Mouse (Mus musculus): Measurements from ENCODE around the gene Tent2. TPM values are rescaled to one million over a fixed set of nuclear protein-coding genes. Genes with fewer than 3 reads are reported as not detected.
A peak's percentile ranks its signal among the peaks of the same experiment; 100 is the strongest.
"Not testable (repeated sequence)": the region's sequence is repeated elsewhere in the genome, so short reads cannot be mapped to it uniquely, and the experiment has no call there.

Tent2 gene
- total RNA-seq (2021) = 10 to 100 TPM; 18.0 to 27.0 TPM
- long read RNA-seq, experiment 1, transcript Tent2-201 (15 exons, 2,990 nt) = major isoform, 10 of 27 reads
- long read RNA-seq, experiment 1, transcript Tent2-205 (15 exons, 3,081 nt) = minor isoform, 8 of 27 reads
- long read RNA-seq, experiment 1, partial matches to known transcripts = 1 of 27 reads
- long read RNA-seq, experiment 1, other reads (novel, unspliced or antisense) = 8 of 27 reads
- long read RNA-seq, experiment 2, partial matches to known transcripts = 0 of 10 reads
- long read RNA-seq, experiment 2, other reads (novel, unspliced or antisense) = 3 of 10 reads

DNA sequence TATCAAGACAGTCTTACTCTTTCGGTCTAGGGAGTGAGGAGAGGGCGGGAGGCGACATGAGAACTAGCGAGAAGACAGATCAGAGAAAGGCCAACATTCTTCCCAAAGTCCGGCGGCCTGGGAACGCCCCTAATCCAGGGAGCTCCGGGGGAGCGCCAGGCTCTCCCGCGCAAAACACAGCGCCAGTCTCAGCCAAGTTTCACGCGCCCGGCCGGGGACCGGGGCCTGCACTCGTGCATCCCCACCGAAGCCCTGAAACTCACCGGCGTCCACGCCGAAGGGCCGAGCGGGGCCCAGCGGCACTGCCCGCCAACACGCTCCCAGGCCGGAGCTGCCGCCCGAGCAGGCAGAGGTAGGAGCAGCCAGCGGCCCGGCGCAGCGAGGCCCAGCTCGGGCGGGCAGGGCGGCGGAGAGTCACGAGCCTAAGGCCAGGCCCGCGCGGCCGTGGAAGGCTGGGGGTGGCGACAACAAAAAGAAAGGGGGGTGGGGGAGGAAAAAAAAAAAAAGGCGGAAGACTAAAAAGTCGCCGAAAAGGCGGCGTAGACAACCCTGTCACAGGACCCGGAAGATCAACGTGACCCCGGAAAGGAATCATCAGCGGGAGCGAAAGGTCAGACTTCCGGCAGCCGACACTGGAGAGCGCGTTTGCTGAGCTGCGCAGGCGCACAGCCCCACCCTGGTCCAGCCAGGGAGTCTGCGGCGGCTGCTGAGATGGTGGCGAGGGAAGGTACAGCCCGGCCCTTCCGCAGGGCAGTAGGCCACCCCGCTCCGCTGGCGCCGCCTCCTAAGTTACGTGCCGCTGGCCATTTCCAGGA, at the start of gene Tent2:
Gene Tent2, minus strand, starts transcription at position 555 of the 815 bp plus-strand sequence.
- peak; percentile 90 for DNase-seq

GRCm38 (mm10) chr13:93241180-93241579, 49.0 kb upstream of the Tent2 start:
- no peak for DNase-seq

DNA sequence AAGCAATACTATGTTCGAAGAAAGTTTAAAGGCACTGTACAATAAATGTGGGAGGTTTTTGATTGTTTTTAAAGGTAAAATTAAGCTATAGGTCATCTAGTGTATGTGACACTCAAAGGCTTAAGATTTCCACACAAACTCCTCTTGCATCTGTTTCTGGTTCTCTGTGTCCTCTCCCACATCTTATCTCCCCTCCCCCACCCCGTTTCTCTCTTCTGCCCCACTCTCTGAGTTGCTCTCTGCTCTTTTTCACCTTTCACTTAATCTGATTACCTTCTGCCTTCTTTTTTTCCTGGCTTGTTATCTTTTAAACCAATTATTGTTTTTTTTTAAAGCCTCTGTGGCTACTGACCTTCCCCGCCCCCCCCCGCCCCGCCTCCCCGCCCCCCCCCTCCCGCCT, 47.4 kb upstream of the Tent2 start:
- no peak for DNase-seq

DNA sequence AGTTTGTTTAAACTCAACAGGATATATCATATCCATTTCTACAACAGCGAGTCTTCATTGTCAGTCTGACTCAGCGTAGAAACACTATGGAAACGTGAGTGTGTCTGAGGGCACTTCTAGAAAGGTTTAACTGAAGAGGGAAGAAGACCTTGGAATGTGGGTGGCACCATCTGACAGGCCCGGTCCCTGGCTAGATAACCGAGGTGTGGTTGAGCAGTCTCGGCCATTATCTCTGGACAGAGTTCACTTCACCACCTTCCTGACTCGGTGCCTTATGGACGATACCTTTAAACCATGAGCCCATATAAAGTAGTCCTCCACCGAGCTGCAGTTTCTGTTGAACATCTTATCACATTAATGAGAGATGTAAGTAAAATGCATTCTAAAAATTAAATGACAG, 46.9 kb upstream of the Tent2 start:
- DNase-seq = no peak

DNA sequence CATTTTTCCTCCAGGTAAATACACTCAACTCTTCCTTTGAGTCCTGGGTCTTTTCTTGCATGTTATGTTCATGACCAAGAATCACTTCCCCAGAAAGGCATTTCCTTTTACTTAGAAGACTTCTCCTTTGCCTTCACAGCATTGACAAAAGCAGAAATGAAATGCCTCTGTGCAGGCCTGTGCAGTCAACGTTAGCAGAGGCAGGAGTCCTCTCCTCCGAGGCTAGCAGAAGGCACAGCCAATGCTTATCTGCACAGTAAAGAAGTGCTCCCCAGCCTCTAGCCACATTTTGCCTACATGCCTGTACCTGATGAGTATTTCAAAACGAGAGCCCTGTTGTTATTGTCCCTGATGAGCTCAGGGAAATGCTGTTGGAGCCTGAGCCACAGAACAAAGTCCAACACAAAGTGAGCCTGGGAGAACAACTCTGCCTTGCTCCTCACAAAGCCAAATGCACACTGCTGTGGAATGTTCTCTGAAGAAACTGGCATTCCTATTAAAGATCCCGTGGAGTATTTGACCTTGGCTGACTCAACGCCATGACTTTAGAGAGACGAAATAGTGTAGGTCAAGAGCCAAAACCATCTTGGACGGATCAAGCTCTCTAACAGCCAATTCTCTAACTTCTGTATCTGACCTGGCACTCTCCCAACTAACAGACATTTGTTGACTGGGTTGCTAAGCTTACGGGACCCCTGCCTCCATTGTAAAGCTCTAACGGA, 45.7 kb upstream of the Tent2 start:
- DNase-seq = no peak

DNA sequence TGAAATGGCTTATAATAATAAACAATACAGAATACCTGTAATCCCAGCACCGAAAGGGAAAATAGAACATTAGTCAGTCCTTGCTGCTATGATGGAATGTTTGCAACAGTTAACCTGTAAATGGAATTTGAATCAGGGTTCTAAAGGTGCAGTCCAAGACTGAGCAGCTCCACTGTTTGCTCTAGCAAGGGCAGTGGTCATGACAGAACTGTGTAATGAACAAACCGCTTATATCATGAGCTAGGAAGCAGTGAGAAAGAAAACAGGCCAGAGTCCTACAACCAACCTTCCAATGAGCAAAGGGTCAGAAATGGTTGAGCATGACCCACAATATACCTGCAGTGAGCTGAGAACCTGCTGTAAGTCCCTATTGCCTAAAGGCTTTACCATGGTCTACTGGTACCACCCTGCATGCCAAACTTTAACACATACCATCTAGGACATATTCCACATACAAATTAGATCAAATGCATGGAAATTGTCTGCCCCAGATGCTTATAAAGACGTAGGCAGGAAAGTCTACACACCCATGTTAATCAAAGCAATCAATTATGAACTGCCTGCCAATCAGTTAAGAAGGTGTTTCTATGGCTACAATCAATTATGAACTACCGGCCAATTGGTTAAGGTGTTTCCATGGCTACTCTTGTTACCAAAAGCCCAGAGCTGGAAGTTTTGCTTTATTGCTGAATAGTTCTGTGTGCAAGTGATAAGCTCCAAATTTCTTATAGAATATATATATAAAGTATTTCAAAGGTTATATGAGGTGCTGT, 42.3 kb upstream of the Tent2 start:
- DNase-seq = no peak

- no peak for DNase-seq
These were observed 40.1 kb upstream of the Tent2 start for GRCm38 (mm10) chr13:93232335-93232734.

- peak; percentile 53 for DNase-seq
These were observed 38.8 kb upstream of the Tent2 start for GRCm38 (mm10) chr13:93231016-93231415.

DNA sequence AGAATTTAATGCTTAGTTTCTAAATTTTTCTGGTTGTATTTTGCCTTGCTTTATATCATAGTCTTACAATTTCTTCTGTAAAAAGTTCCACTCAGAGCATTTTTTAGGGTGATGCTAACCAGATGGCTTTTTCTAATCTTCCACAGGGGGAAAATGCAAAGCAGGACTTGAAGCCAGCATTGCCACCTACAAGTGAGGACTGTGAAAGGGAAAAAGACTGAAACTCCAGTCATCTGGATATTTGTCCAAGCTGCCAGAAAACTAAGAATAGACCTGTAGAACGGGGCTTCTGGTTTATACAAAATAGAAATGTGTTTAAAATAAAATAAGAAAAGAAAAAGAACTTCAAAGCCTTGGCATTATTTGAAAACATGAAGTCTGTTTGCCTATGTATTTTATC, 19.6 kb upstream of the Tent2 start:
- no peak for DNase-seq

DNA sequence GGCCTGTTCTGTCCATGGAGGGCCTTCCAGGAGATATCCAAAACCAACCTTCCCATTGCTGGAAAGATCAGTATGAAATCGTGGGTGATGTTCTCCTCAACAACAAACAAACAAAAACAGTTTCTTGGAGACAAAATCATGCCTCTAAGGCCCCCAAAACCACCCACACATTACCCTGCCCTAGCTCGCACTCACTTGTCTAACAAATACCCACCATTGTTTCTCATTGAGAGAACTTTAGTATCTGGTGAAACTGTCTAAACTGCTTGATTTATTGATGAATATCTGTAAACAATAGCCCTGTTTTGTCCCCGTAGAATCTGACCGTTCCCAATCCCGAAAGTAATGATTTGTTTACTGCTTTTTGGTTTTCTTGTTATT, 451 bp upstream of the Tent2 start:
- DNase-seq = no peak

DNA sequence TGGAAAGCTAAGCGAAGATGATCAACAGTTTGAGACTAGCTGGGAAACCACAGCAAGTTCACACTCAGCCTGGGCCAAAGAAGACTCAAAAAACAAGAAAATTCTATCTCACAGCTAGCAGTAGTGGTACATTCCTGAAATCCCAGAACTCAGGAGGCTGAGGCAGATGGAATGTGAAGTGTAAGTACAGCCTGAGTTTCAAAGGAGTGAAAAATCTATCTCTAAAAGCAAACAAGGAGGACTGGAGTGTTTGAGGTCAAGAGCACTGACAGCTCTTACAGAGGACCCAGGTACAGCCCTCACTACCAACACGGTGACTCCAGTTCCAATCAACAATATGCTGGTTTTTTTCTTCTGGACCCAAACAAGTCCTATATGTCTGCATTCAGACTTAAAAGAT, 2.8 kb downstream of the Tent2 start:
- DNase-seq = no peak

GRCm38 (mm10) chr13:93188738-93189137, 3.4 kb downstream of the Tent2 start:
- DNase-seq = no peak

DNA sequence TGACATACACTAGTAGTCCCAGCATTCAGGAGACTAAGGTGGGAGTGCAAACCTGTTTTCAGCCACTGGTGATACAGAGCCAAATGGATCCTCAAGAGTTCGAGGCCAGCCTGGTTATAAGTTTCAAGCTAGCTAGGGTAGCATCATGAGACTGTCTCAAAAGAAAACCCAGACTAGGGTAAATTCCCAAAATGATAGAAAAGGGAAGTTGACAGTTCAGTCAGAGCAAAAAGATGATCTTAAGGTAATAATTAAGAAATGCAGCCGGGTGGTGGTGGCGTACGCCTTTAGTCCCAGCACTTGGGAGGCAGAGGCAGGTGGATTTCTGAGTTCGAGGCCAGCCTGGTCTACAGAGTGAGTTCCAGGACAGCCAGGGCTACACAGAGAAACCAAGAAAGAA, 4.4 kb downstream of the Tent2 start:
- DNase-seq = not testable (repeated sequence)

DNA sequence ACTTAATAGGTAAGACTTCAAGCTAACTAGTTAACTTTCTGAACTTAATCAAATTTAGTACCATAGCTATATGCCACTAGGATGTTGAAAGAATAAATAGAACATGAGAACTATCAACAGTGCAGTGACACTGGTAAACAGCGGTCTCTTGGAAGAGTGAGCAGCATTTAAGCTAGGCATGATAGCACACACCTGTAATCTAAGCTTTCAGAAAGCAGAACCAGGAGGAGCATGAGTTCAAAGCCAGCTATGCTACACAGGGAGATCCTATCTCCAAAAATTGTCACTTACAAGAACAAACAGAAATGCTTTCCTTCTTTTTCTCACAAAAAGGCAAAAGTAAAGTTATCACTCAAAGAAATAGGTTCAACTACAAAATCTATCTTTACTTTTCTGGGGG, 11.8 kb downstream of the Tent2 start:
- DNase-seq = no peak

- DNase-seq = no peak
These were observed 12.7 kb downstream of the Tent2 start for GRCm38 (mm10) chr13:93179522-93179921.

- DNase-seq = no peak
These were observed 14.6 kb downstream of the Tent2 start for GRCm38 (mm10) chr13:93177571-93177970.

DNA sequence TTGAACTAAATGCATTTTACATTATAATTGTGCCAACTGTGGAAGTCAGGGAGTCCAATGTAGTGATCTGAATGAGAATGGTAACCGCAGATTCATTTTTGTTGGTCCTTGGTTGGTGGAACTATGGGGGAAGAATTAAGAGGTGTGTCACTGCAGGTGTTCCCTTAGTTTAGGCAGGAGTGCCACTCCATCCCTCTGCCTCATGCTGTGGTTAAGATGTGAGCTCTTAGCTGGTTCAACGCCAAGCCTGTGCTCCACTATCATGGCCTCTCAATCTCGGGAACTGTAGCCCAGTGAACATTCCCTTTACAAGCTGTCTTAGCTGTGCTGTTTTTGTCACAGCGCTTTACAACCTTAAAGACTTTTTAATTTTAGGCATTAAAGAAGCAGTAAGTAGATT, 28.9 kb downstream of the Tent2 start:
- no peak for DNase-seq

- DNase-seq = no peak
These were observed 29.7 kb downstream of the Tent2 start for GRCm38 (mm10) chr13:93162456-93162855.

GRCm38 (mm10) chr13:93158261-93158660, 33.9 kb downstream of the Tent2 start:
- no peak for DNase-seq

DNA sequence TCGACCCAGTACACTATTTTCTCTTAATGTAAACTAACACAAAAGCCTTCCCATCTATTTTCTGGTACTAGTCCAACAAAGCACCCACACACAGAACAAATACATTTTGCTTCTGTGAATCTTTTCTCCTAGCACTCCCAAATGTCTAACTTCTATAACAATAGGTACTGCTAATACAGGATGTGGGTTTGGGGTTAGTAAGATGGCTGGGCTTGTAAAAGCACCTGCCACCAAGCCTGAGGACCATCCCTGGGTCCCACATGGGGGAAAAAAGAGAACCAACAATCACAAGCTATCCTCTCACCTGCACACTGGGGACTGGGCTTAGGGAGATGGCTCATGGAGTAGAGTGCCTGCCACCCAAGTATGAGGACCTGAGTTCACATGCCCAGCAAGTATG, 38.9 kb downstream of the Tent2 start:
- no peak for DNase-seq

GRCm38 (mm10) chr13:93144336-93145167, 47.6 kb downstream of the Tent2 start, which contains the start of gene Cmya5:
Gene Cmya5 (minus strand): TSS chr13:93144724.
- DNase-seq = peak; percentile 96

All from gastrocnemius, postnatal 10 days (tissue).